Mouse (Mus musculus) ovary, adult 18-20 months (tissue): ENCODE results near the gene Gm49368.
A peak's percentile ranks its signal among the peaks of the same experiment; 100 is the strongest.
"Not testable (repeated sequence)": the region's sequence is repeated elsewhere in the genome, so short reads cannot be mapped to it uniquely, and the experiment has no call there.

Experiments used
- DNase-seq: peaks from one replicate; pipeline ENCODE4 v3.0.0; 2022; ENCODE audit warnings: low spot score, mixed read lengths

Gm49368 gene

DNA sequence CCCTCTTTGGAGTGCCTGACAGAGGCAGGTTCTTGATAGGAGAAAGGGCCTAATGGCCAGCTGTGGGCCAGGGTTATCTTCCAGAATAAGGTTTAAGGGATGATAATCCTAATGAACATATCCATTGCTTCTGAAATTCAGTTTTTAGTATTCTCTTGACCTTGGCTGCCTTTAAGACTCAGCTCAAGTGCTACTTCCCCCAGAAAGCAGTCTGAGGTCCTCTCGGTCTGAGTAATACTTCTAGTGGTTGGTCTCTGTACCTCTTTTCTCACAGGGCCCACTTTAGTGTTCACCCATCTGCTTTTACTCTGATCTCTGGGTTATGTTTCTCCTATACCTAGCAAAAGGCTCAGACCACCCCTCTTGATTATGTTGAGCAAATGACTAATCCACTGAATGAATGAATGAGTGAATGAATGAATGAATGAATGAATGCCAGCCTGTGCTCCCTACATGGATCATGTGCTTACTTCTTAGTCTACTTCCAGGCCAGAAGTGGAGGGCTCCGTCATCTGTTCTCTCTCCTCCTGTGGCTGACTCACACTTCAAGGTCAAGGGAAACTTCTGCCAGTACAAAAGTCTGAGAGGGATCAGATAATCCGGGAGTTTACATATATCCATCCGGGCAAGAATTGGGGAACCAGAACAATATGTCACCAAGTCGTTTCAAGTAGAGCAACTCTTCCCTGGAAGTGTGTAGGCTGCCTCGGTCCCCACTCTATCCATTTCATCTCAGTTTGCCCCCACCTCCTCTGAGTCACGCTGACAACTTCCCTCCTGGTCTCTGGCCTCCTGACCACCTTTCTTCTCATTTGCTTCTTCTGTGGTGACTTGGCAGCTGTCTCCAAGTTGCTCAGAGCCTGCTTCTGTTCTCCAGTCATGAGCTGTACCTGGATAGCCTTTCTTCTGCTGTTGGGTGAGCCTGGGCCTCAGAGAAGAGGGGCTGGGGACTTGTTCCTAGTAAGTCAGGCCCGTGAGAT is 66.5 kb downstream of the Gm49368 start, which contains the start of gene Itgax:
Gene Itgax (plus strand): TSS at position 807 of the 980 bp plus-strand sequence.
- DNase-seq: peak; percentile 38

DNA sequence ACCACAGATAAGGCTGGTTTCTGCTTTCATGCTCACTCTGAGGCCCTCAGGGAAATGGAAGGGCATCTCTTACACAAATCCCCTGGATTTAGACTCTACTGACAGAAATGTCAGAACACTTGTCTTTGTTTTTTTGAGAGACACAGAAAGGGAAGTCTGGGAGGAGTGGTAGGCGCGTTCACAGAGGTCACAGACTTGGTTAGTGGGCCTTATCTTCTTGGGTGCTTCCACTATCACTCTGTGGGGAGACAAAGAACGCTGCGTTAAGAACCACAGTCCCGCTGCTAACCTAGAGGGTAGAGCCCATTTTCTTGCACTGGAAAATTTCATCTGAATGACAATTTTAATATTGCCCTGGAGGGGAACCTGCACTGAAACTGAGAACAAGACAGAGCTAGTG is 69.7 kb downstream of the Gm49368 start:
- no peak for DNase-seq

DNA sequence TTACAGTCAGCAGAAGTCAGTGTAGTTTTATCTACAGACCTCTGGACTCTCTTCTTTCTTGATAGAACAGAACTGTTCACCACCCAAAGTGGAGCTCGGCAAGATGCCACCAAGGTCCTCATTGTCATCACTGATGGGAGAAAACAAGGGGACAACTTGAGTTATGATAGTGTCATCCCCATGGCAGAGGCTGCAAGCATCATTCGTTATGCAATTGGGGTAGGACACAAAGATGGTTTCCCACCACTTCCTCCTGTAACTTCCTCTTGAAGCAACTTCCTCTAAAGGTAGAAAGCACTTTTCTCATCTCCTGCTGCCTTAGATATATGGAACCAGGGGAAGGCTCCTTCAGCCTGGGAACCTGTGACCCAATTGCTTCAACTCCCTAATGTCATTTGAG is 71.1 kb downstream of the Gm49368 start:
- no peak for DNase-seq

DNA sequence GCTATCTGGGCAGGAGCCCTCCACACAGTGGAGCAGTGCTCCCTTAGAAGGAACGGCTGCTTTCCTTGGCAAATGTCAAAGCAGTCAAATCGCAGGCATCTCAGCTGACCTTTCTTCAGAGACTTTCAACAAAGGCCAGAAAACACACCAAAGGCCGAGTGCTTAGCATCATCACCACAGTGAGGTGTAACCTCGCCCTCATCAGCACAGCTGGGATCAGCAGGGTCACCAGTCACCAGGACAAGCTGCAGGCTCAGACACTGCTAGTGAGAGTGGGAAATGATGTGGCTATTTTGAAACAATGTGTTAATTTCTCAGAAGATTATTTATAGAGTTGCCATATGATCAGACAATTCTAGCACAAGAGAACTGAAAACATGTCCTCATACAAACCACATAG is 74.4 kb downstream of the Gm49368 start:
- DNase-seq: no peak

DNA sequence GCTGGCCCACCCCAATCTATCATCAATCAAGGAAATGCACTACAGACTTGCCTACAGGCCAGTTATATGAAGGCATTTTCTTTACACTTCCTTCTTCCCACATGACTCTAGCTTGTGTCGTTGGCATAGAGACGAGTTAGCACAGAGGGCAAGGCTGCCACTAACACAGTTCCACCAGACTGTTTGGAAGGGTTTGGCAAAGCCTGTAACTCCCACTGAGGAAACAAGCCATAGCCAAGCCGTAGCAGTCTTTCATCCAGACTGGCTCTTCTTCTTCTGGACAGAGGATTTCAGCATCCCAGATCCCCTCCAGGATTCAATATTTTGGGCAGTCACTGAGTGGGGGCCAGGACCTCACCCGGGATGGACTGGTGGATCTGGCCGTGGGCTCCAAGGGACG is 77.1 kb downstream of the Gm49368 start:
- DNase-seq: no peak

DNA sequence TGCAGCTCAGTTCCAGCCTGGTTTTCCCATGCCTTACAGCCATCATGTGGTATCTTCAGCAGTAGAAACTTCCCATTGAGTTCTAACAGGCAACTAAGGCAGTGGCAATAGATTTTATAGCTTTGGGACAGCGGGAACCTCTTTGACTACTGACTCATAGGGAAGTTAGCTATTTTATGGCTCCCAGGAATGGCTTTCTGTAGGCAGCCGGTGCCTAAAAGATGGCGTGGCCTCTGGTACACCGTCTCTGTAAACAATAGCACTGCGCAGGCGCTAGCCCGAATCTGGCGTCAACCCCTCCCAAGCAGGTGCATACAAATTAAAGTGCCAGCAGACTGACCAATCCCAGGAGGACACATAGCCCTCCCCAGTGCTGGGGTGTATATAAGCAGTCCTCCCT is 88.5 kb downstream of the Gm49368 start:
- no peak for DNase-seq

DNA sequence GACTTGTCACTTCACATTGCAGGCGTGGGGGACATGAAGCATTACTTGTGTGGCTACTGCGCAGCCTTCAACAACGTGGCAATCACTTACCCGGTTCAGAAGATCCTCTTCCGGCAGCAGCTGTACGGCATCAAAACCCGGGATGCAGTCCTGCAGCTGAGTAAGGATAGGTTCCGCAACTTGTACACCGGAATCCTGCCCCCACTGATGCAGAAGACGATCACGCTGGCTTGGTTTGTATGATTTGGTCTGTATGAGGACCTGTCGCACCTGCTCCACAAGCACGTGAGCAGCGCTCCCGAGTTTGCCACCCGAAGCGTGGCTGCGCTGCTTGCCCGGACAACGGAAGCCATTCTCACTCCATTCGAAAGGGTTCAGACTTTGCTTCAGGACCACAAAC is 91.6 kb downstream of the Gm49368 start, which contains the start of gene Itgad:
Gene Itgad (plus strand): TSS at position 301 of the 400 bp plus-strand sequence.
- no peak for DNase-seq

DNA sequence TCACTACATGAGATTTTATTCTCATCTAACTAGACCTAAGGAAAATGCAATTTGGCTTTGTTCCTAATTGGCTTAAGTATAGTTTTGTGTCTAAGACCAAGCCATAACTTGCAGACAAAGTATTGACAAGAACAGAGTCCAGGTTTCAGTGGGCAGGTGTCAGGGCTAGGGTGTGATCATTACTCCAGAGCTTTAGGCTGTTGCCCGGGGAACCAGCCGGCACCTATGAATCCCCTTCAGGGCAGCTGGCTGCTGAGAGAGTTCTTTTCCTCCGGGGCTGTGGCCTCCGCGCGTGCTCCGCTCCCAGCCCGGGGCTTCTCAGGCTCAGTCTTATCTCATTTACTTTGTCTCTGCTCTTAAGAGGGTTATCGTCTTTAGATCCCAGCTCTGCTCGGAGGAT is 92.4 kb downstream of the Gm49368 start:
- DNase-seq: peak; percentile 17

DNA sequence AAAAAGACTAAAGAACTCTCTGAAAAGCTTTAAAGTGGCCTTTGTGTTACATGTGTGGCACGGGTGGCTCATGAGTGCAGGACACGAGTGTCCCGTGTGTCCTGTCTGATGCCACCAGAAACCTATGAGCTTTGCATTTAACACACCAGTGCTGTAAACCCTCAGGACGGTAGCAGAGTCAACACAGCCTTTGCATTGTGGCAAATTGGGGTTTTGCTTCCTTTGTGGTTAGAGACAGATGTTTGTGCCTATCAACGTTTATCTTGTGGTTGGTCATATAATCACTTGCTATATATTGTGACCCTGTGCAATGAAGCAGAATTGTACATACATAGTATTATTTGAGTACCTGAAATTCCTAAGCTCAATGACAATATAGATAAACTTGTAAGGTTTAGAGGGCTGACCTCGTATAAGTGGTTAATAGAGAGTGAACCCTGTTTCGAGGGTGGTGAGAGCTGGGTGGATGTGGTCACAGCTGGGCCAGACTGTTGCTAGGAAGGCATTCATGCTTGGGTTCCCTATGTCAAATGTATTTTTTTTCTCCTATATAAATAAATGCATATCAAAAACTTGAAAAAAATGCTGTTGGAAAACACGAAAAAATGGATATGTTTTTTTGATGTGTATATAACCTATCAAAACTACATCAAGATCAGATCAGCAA is 96.3 kb downstream of the Gm49368 start:
- not testable (repeated sequence) for DNase-seq

DNA sequence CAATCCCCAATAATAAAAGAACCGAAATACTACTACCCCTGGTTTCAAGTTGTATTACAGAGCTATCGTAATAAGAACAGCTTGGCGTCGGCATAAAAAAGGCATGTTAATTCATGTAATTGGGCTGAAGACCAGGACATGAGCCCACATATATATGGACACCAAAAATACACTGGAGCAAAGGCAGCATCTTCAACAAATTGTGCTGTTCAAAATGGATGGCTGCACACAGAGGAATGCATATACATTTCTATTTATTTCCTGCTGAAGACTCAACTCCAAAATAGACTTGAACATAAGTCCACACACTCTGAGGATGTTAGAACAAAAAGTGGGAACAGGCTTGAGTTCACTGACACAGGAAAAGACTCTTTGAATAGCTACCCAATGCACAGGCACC is 101.5 kb downstream of the Gm49368 start:
- no peak for DNase-seq

DNA sequence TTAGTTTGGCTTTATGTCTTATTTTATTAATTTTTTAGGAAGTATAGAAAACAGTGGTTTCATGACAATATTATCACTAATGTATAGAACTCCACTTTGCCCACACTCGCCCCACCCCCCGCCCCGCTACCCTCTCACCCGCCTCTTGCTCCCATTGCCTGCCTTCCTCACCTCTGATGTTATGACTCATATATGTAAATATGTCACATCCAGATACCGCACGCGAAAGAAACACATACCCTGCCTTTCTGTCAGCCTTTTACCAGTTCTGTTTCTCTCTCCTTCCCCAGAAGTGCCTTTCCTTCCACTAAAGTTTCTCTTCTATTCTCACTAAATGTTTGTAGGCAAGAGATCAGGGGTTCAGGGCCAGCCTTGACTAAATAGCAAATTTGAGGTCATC is 103.9 kb downstream of the Gm49368 start:
- DNase-seq: no peak

DNA sequence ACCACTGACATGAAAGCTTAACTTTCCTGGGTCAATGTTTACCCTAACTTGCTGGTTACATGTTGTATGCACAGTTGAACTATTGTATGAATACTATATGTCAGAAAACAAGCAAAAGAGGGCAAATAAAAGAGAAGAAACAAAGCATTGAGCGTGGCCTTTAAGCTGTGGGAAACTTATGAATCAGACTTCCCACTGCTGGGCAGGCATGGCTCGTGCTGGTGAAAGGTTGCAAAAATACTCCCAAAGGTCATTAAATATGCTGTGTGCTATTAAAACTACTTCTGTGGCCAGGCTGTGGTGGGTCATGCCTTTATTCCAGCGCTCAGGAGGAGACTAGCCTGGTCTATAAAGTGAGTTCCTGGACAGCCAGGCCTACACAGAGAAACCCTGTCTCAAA is 107.5 kb downstream of the Gm49368 start:
- DNase-seq: no peak
